Mouse (Mus musculus): ENCODE measurements around the gene Myo6. TPM values are rescaled to one million over a fixed set of nuclear protein-coding genes. Genes with fewer than 3 reads are reported as not detected.

Myo6 gene
- polyA plus RNA-seq, 2 experiments, result 1.8 to 2.3 TPM

DNA sequence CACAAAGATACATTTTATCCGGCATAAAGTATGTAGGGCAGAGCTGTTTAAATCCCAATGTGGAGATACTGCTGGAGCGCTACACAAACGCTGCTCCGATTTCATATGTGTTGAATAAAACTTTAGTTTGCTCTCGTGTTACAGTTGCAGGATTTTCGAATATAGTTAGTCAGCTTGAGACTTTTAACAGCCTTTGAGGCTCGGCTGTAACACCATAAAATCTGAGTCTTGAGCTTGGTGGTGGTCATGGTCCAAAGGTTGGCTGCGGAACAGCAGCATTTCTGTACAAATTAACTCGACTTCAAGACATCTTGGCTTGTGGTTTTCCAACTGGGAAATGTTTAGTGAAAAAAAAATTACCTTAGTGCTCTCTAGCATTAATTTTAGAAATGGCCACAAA, 859 bp downstream of the Myo6 start:
- DNase-seq (ENCODE audit: low read depth in 3 of 3, low spot score in 3 of 3), result no peak
- H3K4me2 ChIP-seq (ENCODE audit: low read depth), result peak overlapping the region; percentile 97
- H3K4me1 ChIP-seq (replicated peaks; ENCODE audit: control insufficient read depth in 2 of 2, insufficient read depth in 2 of 2, low read length in 1 of 2), result peaks cover 0 to 7% of the 10 kb centered on the region in 2 experiments; a peak in 2 of 4 replicates
- H3K36me3 ChIP-seq (replicated peaks; ENCODE audit: control insufficient read depth, insufficient read depth, low read depth), result no peaks in the 10 kb centered on the region
- H3K27me3 ChIP-seq (ENCODE audit: control insufficient read depth, insufficient read depth, low read length), result no peaks in the 10 kb centered on the region; the same call in 1 of the 2 replicates
- TF ChIP-seq CTCF (IDR thresholded peaks at IDR 0.05; ENCODE audit: low read depth) (no peak), EP300 (IDR thresholded peaks at IDR 0.05; ENCODE audit: low read depth) (no peak)
- ATAC-seq (ENCODE audit: insufficient read depth), result no peak
- H3K9ac ChIP-seq (replicated peaks), result no peak overlapping the region
- H3K9me3 ChIP-seq (ENCODE audit: control insufficient read depth, low read length), result no peaks in the 10 kb centered on the region
- 41% methylated on average over 9 of the region's 9 CpGs for WGBS (ENCODE audit: insufficient replicate concordance)
- no peak overlapping the region for H3K27ac ChIP-seq
- H3K4me3 ChIP-seq (ENCODE audit: insufficient read depth in 1 of 2, low read depth in 2 of 2, low read length in 2 of 2), result peak overlapping the region in 1 of 2 experiments; percentile 76; a peak in 3 of 4 replicates

GRCm38 (mm10) chr9:80166425-80166824, 1.6 kb downstream of the Myo6 start:
- DNase-seq (ENCODE audit: low read depth in 3 of 3, low spot score in 3 of 3), result no peak
- WGBS (ENCODE audit: insufficient replicate concordance), result 57% methylated on average over 6 of the region's 6 CpGs
- Histone ChIP-seq H3K27ac (no peak overlapping the region), H3K27me3 (ENCODE audit: control insufficient read depth, insufficient read depth, low read length) (no peaks in the 10 kb centered on the region; the same call in 1 of the 2 replicates), H3K4me3 (ENCODE audit: insufficient read depth in 1 of 2, low read depth in 2 of 2, low read length in 2 of 2) (no peak overlapping the region), H3K36me3 (replicated peaks; ENCODE audit: control insufficient read depth, insufficient read depth, low read depth) (no peaks in the 10 kb centered on the region), H3K9ac (replicated peaks) (no peak overlapping the region), H3K4me1 (replicated peaks; ENCODE audit: control insufficient read depth in 2 of 2, insufficient read depth in 2 of 2, low read length in 1 of 2) (peaks cover 0 to 7% of the 10 kb centered on the region in 2 experiments; a peak in 2 of 4 replicates), H3K9me3 (ENCODE audit: control insufficient read depth, low read length) (no peaks in the 10 kb centered on the region), H3K4me2 (ENCODE audit: low read depth) (peak overlapping the region; percentile 97; the same call in 1 of the 2 replicates)
- TF ChIP-seq CTCF (IDR thresholded peaks at IDR 0.05; ENCODE audit: low read depth) (no peak), EP300 (IDR thresholded peaks at IDR 0.05; ENCODE audit: low read depth) (no peak)
- ATAC-seq (ENCODE audit: insufficient read depth), result no peak

DNA sequence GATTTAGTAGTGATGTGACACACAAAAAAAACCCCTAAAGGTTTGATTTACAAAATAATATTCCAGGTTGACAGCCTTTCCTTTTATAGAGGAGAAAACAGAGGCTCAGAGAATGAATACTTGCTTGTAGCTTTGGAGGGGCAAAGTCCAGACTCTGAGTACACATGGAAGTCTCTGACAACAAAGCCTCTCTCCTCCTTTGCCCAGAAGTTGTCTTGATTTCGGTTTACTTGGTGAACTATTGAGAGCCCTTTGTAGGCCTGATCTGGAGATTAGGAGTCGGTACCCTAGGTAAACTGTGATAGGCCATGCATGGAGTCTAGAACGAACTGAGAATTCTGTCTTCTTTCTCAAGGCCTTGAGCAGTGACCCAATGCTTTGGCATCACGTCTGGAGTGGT, 2.3 kb downstream of the Myo6 start:
- Histone ChIP-seq H3K4me2 (ENCODE audit: low read depth) (no peak overlapping the region), H3K27ac (no peak overlapping the region), H3K9me3 (ENCODE audit: control insufficient read depth, low read length) (no peaks in the 10 kb centered on the region), H3K4me1 (replicated peaks; ENCODE audit: control insufficient read depth in 2 of 2, insufficient read depth in 2 of 2, low read length in 1 of 2) (peaks cover 0 to 7% of the 10 kb centered on the region in 2 experiments; a peak in 2 of 4 replicates), H3K36me3 (replicated peaks; ENCODE audit: control insufficient read depth, insufficient read depth, low read depth) (no peaks in the 10 kb centered on the region), H3K4me3 (ENCODE audit: insufficient read depth in 1 of 2, low read depth in 2 of 2, low read length in 2 of 2) (no peak overlapping the region), H3K9ac (replicated peaks) (no peak overlapping the region), H3K27me3 (ENCODE audit: control insufficient read depth, insufficient read depth, low read length) (no peaks in the 10 kb centered on the region)
- ATAC-seq (ENCODE audit: insufficient read depth) (no peak), DNase-seq (ENCODE audit: low read depth in 3 of 3, low spot score in 3 of 3) (no peak)
- TF ChIP-seq EP300 (IDR thresholded peaks at IDR 0.05; ENCODE audit: low read depth), result no peak
- no peak for TF ChIP-seq CTCF (IDR thresholded peaks at IDR 0.05; ENCODE audit: low read depth)
- 57% methylated on average over 4 of the region's 4 CpGs for WGBS (ENCODE audit: insufficient replicate concordance)

DNA sequence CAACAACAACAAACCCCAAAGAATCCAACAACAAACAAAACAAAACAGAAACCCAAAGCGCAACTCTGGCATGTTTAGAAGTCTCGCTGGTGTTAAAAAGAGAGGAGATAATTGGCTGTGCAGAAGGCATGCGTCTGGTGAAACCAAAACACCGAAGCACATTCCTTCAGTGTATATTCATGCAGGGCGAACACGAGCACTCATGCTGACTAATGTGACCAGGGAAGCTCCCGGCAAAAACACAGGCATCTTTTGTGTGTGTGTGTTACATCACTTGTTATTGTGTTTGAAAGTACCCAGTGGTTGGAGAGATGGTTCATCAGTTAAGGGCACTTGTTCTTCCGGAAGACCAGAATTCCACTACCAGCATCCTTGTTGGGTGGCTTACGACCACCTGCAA, 4.7 kb downstream of the Myo6 start:
- no peak overlapping the region for H3K9ac ChIP-seq (replicated peaks)
- H3K36me3 ChIP-seq (replicated peaks; ENCODE audit: control insufficient read depth, insufficient read depth, low read depth), result no peaks in the 10 kb centered on the region
- no peaks in the 10 kb centered on the region for H3K9me3 ChIP-seq (ENCODE audit: control insufficient read depth, low read length)
- no peak overlapping the region for H3K4me2 ChIP-seq (ENCODE audit: low read depth)
- H3K4me1 ChIP-seq (replicated peaks; ENCODE audit: control insufficient read depth in 2 of 2, insufficient read depth in 2 of 2, low read length in 1 of 2), result peaks cover 0 to 2% of the 10 kb centered on the region in 2 experiments; a peak in 1 of 4 replicates
- no peak overlapping the region for H3K27ac ChIP-seq
- no peaks in the 10 kb centered on the region for H3K27me3 ChIP-seq (ENCODE audit: control insufficient read depth, insufficient read depth, low read length)
- ATAC-seq (ENCODE audit: insufficient read depth) (no peak), DNase-seq (ENCODE audit: low read depth in 3 of 3, low spot score in 3 of 3) (no peak)
- TF ChIP-seq EP300 (IDR thresholded peaks at IDR 0.05; ENCODE audit: low read depth), result no peak
- TF ChIP-seq CTCF (IDR thresholded peaks at IDR 0.05; ENCODE audit: low read depth), result no peak
- WGBS (ENCODE audit: insufficient replicate concordance), result 80% methylated on average over 9 of the region's 9 CpGs
- H3K4me3 ChIP-seq (ENCODE audit: insufficient read depth in 1 of 2, low read depth in 2 of 2, low read length in 2 of 2), result no peak overlapping the region

GRCm38 (mm10) chr9:80171241-80171640, 6.4 kb downstream of the Myo6 start:
- Histone ChIP-seq H3K27me3 (ENCODE audit: control insufficient read depth, insufficient read depth, low read length) (no peaks in the 10 kb centered on the region), H3K36me3 (replicated peaks; ENCODE audit: control insufficient read depth, insufficient read depth, low read depth) (no peaks in the 10 kb centered on the region), H3K27ac (no peak overlapping the region), H3K4me1 (replicated peaks; ENCODE audit: control insufficient read depth in 2 of 2, insufficient read depth in 2 of 2, low read length in 1 of 2) (peaks cover 0 to 2% of the 10 kb centered on the region in 2 experiments; a peak in 1 of 4 replicates), H3K9ac (replicated peaks) (no peak overlapping the region), H3K9me3 (ENCODE audit: control insufficient read depth, low read length) (no peaks in the 10 kb centered on the region), H3K4me3 (ENCODE audit: insufficient read depth in 1 of 2, low read depth in 2 of 2, low read length in 2 of 2) (no peak overlapping the region), H3K4me2 (ENCODE audit: low read depth) (no peak overlapping the region)
- DNase-seq (ENCODE audit: low read depth in 3 of 3, low spot score in 3 of 3) (no peak), ATAC-seq (ENCODE audit: insufficient read depth) (no peak)
- TF ChIP-seq EP300 (IDR thresholded peaks at IDR 0.05; ENCODE audit: low read depth), result no peak
- TF ChIP-seq CTCF (IDR thresholded peaks at IDR 0.05; ENCODE audit: low read depth), result no peak

Data from liver, embryonic 14.5 days (tissue).